Mouse (Mus musculus) forebrain, embryonic 16.5 days (tissue): ENCODE measurements at regions not wholly inside any gene's neighbourhood (a gene's known extent, or its start where the extent isn't known, plus 50 kb on each side); places are given as distances from the start of the nearest gene placed in this dataset.

Experiments
- ATAC-seq: fragments of 200-750 bp; cut with Nextera tagmentation; 2 replicates; pipeline ENCODE4 v1.8.0; 2017; ENCODE audit warnings: mild to moderate bottlenecking, moderate library complexity
- H3K27ac ChIP-seq: fragments of 300-500 bp; sonication (generic); 2 replicates; pipeline ENCODE4 v1.5.1; 2014; ENCODE audit warnings: low read length, control low read depth
- H3K27me3 ChIP-seq: fragments of 300-500 bp; sonication (generic); replicated peaks from 2 replicates; pipeline ENCODE4 v1.6.1; 2014; ENCODE audit warnings: low read length; ENCODE audit not compliant: control insufficient read depth, insufficient read depth
- H3K36me3 ChIP-seq: fragments of 300-500 bp; sonication (generic); 2 replicates; pipeline ENCODE4 v1.6.1; 2014; ENCODE audit not compliant: control insufficient read depth, insufficient read depth
- H3K4me1 ChIP-seq: fragments of 300-500 bp; sonication (generic); replicated peaks from 2 replicates; pipeline ENCODE4 v1.6.1; 2014; ENCODE audit warnings: low read length; ENCODE audit not compliant: control insufficient read depth, insufficient read depth
- H3K4me2 ChIP-seq: fragments of 300-500 bp; sonication (generic); 2 replicates; pipeline ENCODE4 v1.6.1; 2014; ENCODE audit warnings: mild to moderate bottlenecking, low read length, control low read depth
- H3K4me3 ChIP-seq: fragments of 300-500 bp; sonication (generic); replicated peaks from 2 replicates; pipeline ENCODE4 v1.5.1; 2014; ENCODE audit warnings: mild to moderate bottlenecking, low read length, control low read depth
- H3K9ac ChIP-seq: fragments of 300-500 bp; sonication (generic); replicated peaks from 2 replicates; pipeline ENCODE4 v1.6.1; 2014; ENCODE audit warnings: low read depth, low read length, control low read depth
- H3K9me3 ChIP-seq: fragments of 300-500 bp; sonication (generic); 2 replicates; pipeline ENCODE4 v1.6.1; 2016; ENCODE audit warnings: low read length; ENCODE audit not compliant: control insufficient read depth
- WGBS: fragments of 180-500 bp; shearing (Covaris S2); extraction: QIAGEN DNeasy Blood & Tissue Kit; methylation state at CpG from one replicate; pipeline ENCODE4 v1.1.7; 2014; 5-methylcytosine and 5-hydroxymethylcytosine counted together

DNA sequence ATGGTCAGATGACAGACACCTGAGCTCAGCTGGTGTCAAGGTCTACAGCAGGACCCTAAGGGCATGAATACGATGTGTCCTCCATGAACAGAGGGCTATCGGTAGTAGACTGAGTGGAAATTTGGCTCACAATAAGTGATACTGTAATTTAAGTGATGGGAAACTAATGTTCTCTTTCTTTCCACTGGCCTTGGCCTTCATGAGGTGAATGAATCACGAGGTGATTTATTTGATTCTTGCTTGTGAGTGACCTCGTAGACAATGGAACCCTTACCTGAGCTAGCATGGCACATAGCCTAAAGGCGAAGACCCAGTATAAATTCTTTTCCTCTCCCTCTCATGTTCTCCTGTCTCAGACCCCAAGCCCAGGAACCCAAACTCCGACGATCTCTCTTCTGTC, 54.1 kb upstream of the Gm5148 start:
- H3K9me3 ChIP-seq, result no peaks in the 10 kb centered on the region
- no peak overlapping the region for H3K27ac ChIP-seq
- no peaks in the 10 kb centered on the region for H3K36me3 ChIP-seq
- no peaks in the 10 kb centered on the region; the same call in 1 of the 2 replicates for H3K4me1 ChIP-seq
- peaks cover 5% of the 10 kb centered on the region; the same call in 1 of the 2 replicates for H3K27me3 ChIP-seq
- 97% methylated on average over 7 of the region's 7 CpGs for WGBS
- H3K4me3 ChIP-seq, result no peak overlapping the region
- H3K9ac ChIP-seq, result no peak overlapping the region
- H3K4me2 ChIP-seq, result no peak overlapping the region
- ATAC-seq, result no peak

DNA sequence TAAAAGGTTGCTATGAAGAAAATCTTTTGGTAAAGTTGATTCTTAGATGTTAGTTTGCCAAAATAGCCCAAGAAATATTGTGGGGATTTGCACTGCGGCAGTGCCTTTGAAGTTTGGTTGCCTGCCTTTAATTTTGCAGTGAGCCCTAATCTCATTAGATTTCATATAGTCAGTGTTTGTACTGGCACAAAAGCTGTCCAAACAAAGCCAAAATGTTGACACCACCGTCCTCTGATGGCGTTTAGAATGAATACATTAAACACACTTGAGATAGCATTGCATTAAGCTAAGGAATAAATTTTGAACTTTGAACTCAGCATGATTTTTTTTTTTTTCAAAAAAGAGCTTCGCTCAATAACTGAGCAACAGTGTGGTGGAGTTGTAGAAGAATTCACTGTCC, 51.9 kb upstream of the Gm5148 start:
- peaks cover 5% of the 10 kb centered on the region; the same call in 1 of the 2 replicates for H3K27me3 ChIP-seq
- no peak overlapping the region for H3K27ac ChIP-seq
- H3K4me3 ChIP-seq, result no peak overlapping the region
- no peaks in the 10 kb centered on the region for H3K9me3 ChIP-seq
- H3K36me3 ChIP-seq, result no peaks in the 10 kb centered on the region
- no peak overlapping the region for H3K4me2 ChIP-seq
- no peaks in the 10 kb centered on the region; the same call in 1 of the 2 replicates for H3K4me1 ChIP-seq
- no peak overlapping the region for H3K9ac ChIP-seq
- 9% methylated on average over 4 of the region's 4 CpGs for WGBS
- peak; percentile 31; the same call in 1 of the 2 replicates for ATAC-seq
